Mouse (Mus musculus): ENCODE data around the gene Zfp367. TPM values are rescaled to one million over a fixed set of nuclear protein-coding genes. Genes with fewer than 3 reads are reported as not detected.

Zfp367 gene
- polyA plus RNA-seq, 1 experiment from 2014 or later = 21.2 TPM

Other genes with a start within 250 kb of the Zfp367 start
- not detected in 2 replicates for gene Hsd17b3, start 64.0 kb downstream of the Zfp367 start, polyA plus RNA-seq (2014; fragmentation: Nextera tagmentation; extraction: Ambion mirVana)
- gene Slc35d2, start 23.8 kb downstream of the Zfp367 start, polyA plus RNA-seq (2014; fragmentation: Nextera tagmentation; extraction: Ambion mirVana) = 4.2 and 5.8 TPM in 2 replicates
- gene Habp4, start 8.6 kb upstream of the Zfp367 start, polyA plus RNA-seq (2014; fragmentation: Nextera tagmentation; extraction: Ambion mirVana) = 15.0 and 15.2 TPM in 2 replicates
- 16.6 and 17.5 TPM in 2 replicates for gene Cdc14b, start 122.1 kb upstream of the Zfp367 start, polyA plus RNA-seq (2014; fragmentation: Nextera tagmentation; extraction: Ambion mirVana)
- 43.0 and 45.5 TPM in 2 replicates for gene Aaed1, start 159.5 kb upstream of the Zfp367 start, polyA plus RNA-seq (2014; fragmentation: Nextera tagmentation; extraction: Ambion mirVana)
- 160 and 164 TPM in 2 replicates for gene Ctsl, start 217.7 kb upstream of the Zfp367 start, polyA plus RNA-seq (2014; fragmentation: Nextera tagmentation; extraction: Ambion mirVana)

Measured in liver, embryonic 11.5 days (tissue).